Mouse (Mus musculus): ENCODE measurements around the gene Esrra. TPM values are rescaled to one million over a fixed set of nuclear protein-coding genes. Genes with fewer than 3 reads are reported as not detected.

Esrra gene
- polyA plus RNA-seq, 1 experiment: 59.2 TPM

- peak overlapping the region; percentile 33 for H3K27ac ChIP-seq (ENCODE audit: insufficient read depth, low read length)
- TF ChIP-seq CTCF (IDR thresholded peaks at IDR 0.05; ENCODE audit: extremely low read depth, insufficient read depth, low read length): no peak
- TF ChIP-seq POLR2A (IDR thresholded peaks at IDR 0.05; ENCODE audit: extremely low read depth, insufficient read depth, low read length): peak; percentile 49
- no peaks in the 10 kb centered on the region for H3K4me1 ChIP-seq (ENCODE audit: control insufficient read depth, insufficient read depth, low read length)
- peak overlapping the region; percentile 38 for H3K4me3 ChIP-seq (ENCODE audit: insufficient read depth, low read length)
Observed at GRCm38 (mm10) chr19:6933436-6934194, 12.0 kb upstream of the Esrra start.

- Histone ChIP-seq H3K27ac (ENCODE audit: insufficient read depth, low read length) (peak overlapping the region; percentile 36), H3K4me3 (ENCODE audit: insufficient read depth, low read length) (peak overlapping the region; percentile 38), H3K4me1 (ENCODE audit: control insufficient read depth, insufficient read depth, low read length) (no peaks in the 10 kb centered on the region)
- TF ChIP-seq POLR2A (IDR thresholded peaks at IDR 0.05; ENCODE audit: extremely low read depth, insufficient read depth, low read length) (no peak), CTCF (IDR thresholded peaks at IDR 0.05; ENCODE audit: extremely low read depth, insufficient read depth, low read length) (no peak)
Observed at GRCm38 (mm10) chr19:6933102-6933435, 11.5 kb upstream of the Esrra start.

GRCm38 (mm10) chr19:6932018-6932417 lies 10.4 kb upstream of the Esrra start:
- Histone ChIP-seq H3K4me1 (ENCODE audit: control insufficient read depth, insufficient read depth, low read length) (no peaks in the 10 kb centered on the region), H3K4me3 (ENCODE audit: insufficient read depth, low read length) (peak overlapping the region; percentile 38), H3K27ac (ENCODE audit: insufficient read depth, low read length) (no peak overlapping the region)
- TF ChIP-seq CTCF (IDR thresholded peaks at IDR 0.05; ENCODE audit: extremely low read depth, insufficient read depth, low read length) (no peak), POLR2A (IDR thresholded peaks at IDR 0.05; ENCODE audit: extremely low read depth, insufficient read depth, low read length) (no peak)

- Histone ChIP-seq H3K4me3 (ENCODE audit: insufficient read depth, low read length) (peak overlapping the region; percentile 4; the same call in 1 of the 2 replicates), H3K4me1 (ENCODE audit: control insufficient read depth, insufficient read depth, low read length) (no peaks in the 10 kb centered on the region), H3K27ac (ENCODE audit: insufficient read depth, low read length) (no peak overlapping the region)
- TF ChIP-seq POLR2A (IDR thresholded peaks at IDR 0.05; ENCODE audit: extremely low read depth, insufficient read depth, low read length): 0 out of 2 replicates have a peak, but pooled peaks have one; percentile 13
- no peak for TF ChIP-seq CTCF (IDR thresholded peaks at IDR 0.05; ENCODE audit: extremely low read depth, insufficient read depth, low read length)
Observed at GRCm38 (mm10) chr19:6931002-6931401, 9.4 kb upstream of the Esrra start.

GRCm38 (mm10) chr19:6928080-6928479 lies 6.5 kb upstream of the Esrra start:
- H3K27ac ChIP-seq (ENCODE audit: insufficient read depth, low read length): no peak overlapping the region
- H3K4me1 ChIP-seq (ENCODE audit: control insufficient read depth, insufficient read depth, low read length): no peaks in the 10 kb centered on the region
- no peak overlapping the region for H3K4me3 ChIP-seq (ENCODE audit: insufficient read depth, low read length)
- TF ChIP-seq CTCF (IDR thresholded peaks at IDR 0.05; ENCODE audit: extremely low read depth, insufficient read depth, low read length) (no peak), POLR2A (IDR thresholded peaks at IDR 0.05; ENCODE audit: extremely low read depth, insufficient read depth, low read length) (no peak)

- TF ChIP-seq POLR2A (IDR thresholded peaks at IDR 0.05; ENCODE audit: extremely low read depth, insufficient read depth, low read length) (no peak), CTCF (IDR thresholded peaks at IDR 0.05; ENCODE audit: extremely low read depth, insufficient read depth, low read length) (no peak)
- Histone ChIP-seq H3K4me3 (ENCODE audit: insufficient read depth, low read length) (no peak overlapping the region), H3K4me1 (ENCODE audit: control insufficient read depth, insufficient read depth, low read length) (peaks cover 4% of the 10 kb centered on the region; the same call in 1 of the 2 replicates), H3K27ac (ENCODE audit: insufficient read depth, low read length) (no peak overlapping the region)
Observed at GRCm38 (mm10) chr19:6926559-6927255, 5.1 kb upstream of the Esrra start.

GRCm38 (mm10) chr19:6925611-6926329 lies 4.2 kb upstream of the Esrra start:
- no peak for TF ChIP-seq CTCF (IDR thresholded peaks at IDR 0.05; ENCODE audit: extremely low read depth, insufficient read depth, low read length)
- TF ChIP-seq POLR2A (IDR thresholded peaks at IDR 0.05; ENCODE audit: extremely low read depth, insufficient read depth, low read length): no peak
- Histone ChIP-seq H3K4me3 (ENCODE audit: insufficient read depth, low read length) (no peak overlapping the region), H3K27ac (ENCODE audit: insufficient read depth, low read length) (no peak overlapping the region)

GRCm38 (mm10) chr19:6925307-6925573 lies 3.6 kb upstream of the Esrra start, which contains the start of gene Catsperz:
TSS of gene Catsperz (minus strand) at chr19:6925380.
- H3K4me3 ChIP-seq (ENCODE audit: insufficient read depth, low read length): no peak within 1 kb of the TSS
- H3K27ac ChIP-seq (ENCODE audit: insufficient read depth, low read length): no peak within 1 kb of the TSS
- TF ChIP-seq POLR2A (IDR thresholded peaks at IDR 0.05; ENCODE audit: extremely low read depth, insufficient read depth, low read length) (no peak), CTCF (IDR thresholded peaks at IDR 0.05; ENCODE audit: extremely low read depth, insufficient read depth, low read length) (no peak)
- H3K4me1 ChIP-seq (ENCODE audit: control insufficient read depth, insufficient read depth, low read length): peaks cover 4% of the 10 kb centered on the region; the same call in 1 of the 2 replicates

More at GRCm38 (mm10) chr19:6925611-6926329, 4.2 kb upstream of the Esrra start:
- H3K4me1 ChIP-seq (ENCODE audit: control insufficient read depth, insufficient read depth, low read length): peaks cover 4% of the 10 kb centered on the region; the same call in 1 of the 2 replicates

- H3K4me1 ChIP-seq (ENCODE audit: control insufficient read depth, insufficient read depth, low read length): peaks cover 4% of the 10 kb centered on the region; the same call in 1 of the 2 replicates
- no peak overlapping the region for H3K4me3 ChIP-seq (ENCODE audit: insufficient read depth, low read length)
- H3K27ac ChIP-seq (ENCODE audit: insufficient read depth, low read length): no peak overlapping the region
- TF ChIP-seq POLR2A (IDR thresholded peaks at IDR 0.05; ENCODE audit: extremely low read depth, insufficient read depth, low read length): no peak
- TF ChIP-seq CTCF (IDR thresholded peaks at IDR 0.05; ENCODE audit: extremely low read depth, insufficient read depth, low read length): peak; percentile 85
Observed at GRCm38 (mm10) chr19:6924461-6925306, 3.1 kb upstream of the Esrra start.
